Mouse (Mus musculus): ENCODE measurements around the gene Usp49. TPM values are rescaled to one million over a fixed set of nuclear protein-coding genes. Genes with fewer than 3 reads are reported as not detected.

Gene Usp49
- polyA plus RNA-seq, 1 experiment from 2014 or later = 5.0 TPM

DNA sequence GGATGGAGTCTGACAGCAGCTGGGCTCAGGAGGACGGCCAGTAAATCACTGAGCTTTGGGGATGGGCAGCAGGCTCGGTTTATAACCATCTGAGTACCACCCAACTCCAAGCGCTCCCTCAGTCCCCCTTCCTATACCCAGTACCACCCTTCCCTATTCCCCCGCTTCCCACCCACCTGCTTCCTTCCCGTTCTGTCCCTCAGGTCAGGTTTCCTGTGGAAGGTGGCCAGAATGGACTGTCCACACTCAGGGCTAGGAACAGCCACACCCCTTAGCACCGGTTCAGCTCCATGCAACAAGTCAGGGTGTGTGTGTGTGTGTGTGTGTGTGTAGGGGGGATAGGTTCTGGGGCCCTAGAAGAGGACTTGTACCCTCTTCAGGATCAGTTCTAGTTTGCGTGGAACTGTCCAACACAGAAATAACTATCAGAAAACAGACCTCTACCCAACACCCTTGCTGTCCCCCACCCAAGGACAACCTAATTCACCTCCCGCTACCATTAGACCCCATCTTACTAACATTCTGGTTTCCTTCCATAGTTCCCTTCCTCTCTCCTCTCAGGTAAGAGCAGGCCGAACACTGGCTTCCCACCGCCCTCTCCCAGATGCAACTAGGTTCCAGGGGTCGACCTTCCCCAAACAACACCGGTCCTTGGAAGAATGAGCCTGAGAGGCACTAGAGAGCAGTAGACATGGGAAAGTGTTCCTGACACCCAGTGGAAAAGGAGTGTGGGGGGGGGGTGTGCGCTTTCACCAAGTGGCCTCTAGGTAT is 63.4 kb downstream of the Usp49 start:
- Histone ChIP-seq H3K9me3 (ENCODE audit: low read depth, low read length) (no peaks in the 10 kb centered on the region), H3K36me3 (ENCODE audit: insufficient read depth) (0 out of 2 replicates have a peak, but pooled peaks cover 7% of the 10 kb centered on the region), H3K4me2 (peak overlapping the region; percentile 73), H3K9ac (peak overlapping the region; percentile 79), H3K27me3 (ENCODE audit: insufficient read depth, low read length) (no peaks in the 10 kb centered on the region), H3K4me1 (ENCODE audit: insufficient read depth) (peaks cover 3% of the 10 kb centered on the region; the same call in 1 of the 2 replicates), H3K27ac (ENCODE audit: low read depth) (no peak overlapping the region), H3K4me3 (ENCODE audit: low read depth, low read length) (peak overlapping the region; percentile 71)
- DNase-seq (no peak), ATAC-seq (ENCODE audit: insufficient read depth) (no peak)
- TF ChIP-seq CTCF (IDR thresholded peaks at IDR 0.05; ENCODE audit: low read depth) = no peak
- 31% methylated on average over 13 of the region's 13 CpGs for WGBS

GRCm38 (mm10) chr17:47694442-47694502 is 63.8 kb downstream of the Usp49 start, which contains the start of gene Gm21981:
Gm21981 (minus strand) TSS chr17:47694455.
- Histone ChIP-seq H3K9me3 (ENCODE audit: low read depth, low read length) (no peaks in the 10 kb centered on the region), H3K9ac (peak within 1 kb of the TSS; percentile 79), H3K27ac (ENCODE audit: low read depth) (peak within 1 kb of the TSS; percentile 54; the same call in 1 of the 2 replicates), H3K27me3 (ENCODE audit: insufficient read depth, low read length) (no peaks in the 10 kb centered on the region), H3K4me2 (peak within 1 kb of the TSS; percentile 73), H3K4me3 (ENCODE audit: low read depth, low read length) (peak within 1 kb of the TSS; percentile 71), H3K36me3 (ENCODE audit: insufficient read depth) (0 out of 2 replicates have a peak, but pooled peaks cover 7% of the 10 kb centered on the region), H3K4me1 (ENCODE audit: insufficient read depth) (peaks cover 3% of the 10 kb centered on the region; the same call in 1 of the 2 replicates)
- no peak for DNase-seq
- 0% methylated on average over 3 of the region's 3 CpGs for WGBS
- ATAC-seq (ENCODE audit: insufficient read depth) = no peak
- TF ChIP-seq CTCF (IDR thresholded peaks at IDR 0.05; ENCODE audit: low read depth) = no peak

GRCm38 (mm10) chr17:47694503-47695336 is 64.2 kb downstream of the Usp49 start, which contains the start of gene Prickle4:
Prickle4 (minus strand) TSS chr17:47694736.
- Histone ChIP-seq H3K9ac (peak within 1 kb of the TSS; percentile 79), H3K9me3 (ENCODE audit: low read depth, low read length) (no peaks in the 10 kb centered on the region), H3K27ac (ENCODE audit: low read depth) (peak within 1 kb of the TSS; percentile 54; the same call in 1 of the 2 replicates), H3K4me3 (ENCODE audit: low read depth, low read length) (peak within 1 kb of the TSS; percentile 71), H3K27me3 (ENCODE audit: insufficient read depth, low read length) (no peaks in the 10 kb centered on the region), H3K4me2 (peak within 1 kb of the TSS; percentile 73), H3K4me1 (ENCODE audit: insufficient read depth) (peaks cover 3% of the 10 kb centered on the region; the same call in 1 of the 2 replicates), H3K36me3 (ENCODE audit: insufficient read depth) (0 out of 2 replicates have a peak, but pooled peaks cover 7% of the 10 kb centered on the region)
- WGBS = 1% methylated on average over 77 of the region's 82 CpGs
- peak; percentile 94 for ATAC-seq (ENCODE audit: insufficient read depth)
- DNase-seq = peak; percentile 98
- TF ChIP-seq CTCF (IDR thresholded peaks at IDR 0.05; ENCODE audit: low read depth) = peak; percentile 85

- TF ChIP-seq CTCF (IDR thresholded peaks at IDR 0.05; ENCODE audit: low read depth) = no peak
- Histone ChIP-seq H3K9me3 (ENCODE audit: low read depth, low read length) (no peaks in the 10 kb centered on the region), H3K36me3 (ENCODE audit: insufficient read depth) (0 out of 2 replicates have a peak, but pooled peaks cover 7% of the 10 kb centered on the region), H3K9ac (peak overlapping the region; percentile 79), H3K4me3 (ENCODE audit: low read depth, low read length) (peak overlapping the region; percentile 71), H3K4me1 (ENCODE audit: insufficient read depth) (peaks cover 3% of the 10 kb centered on the region; the same call in 1 of the 2 replicates), H3K27ac (ENCODE audit: low read depth) (peak overlapping the region; percentile 51; the same call in 1 of the 2 replicates), H3K4me2 (peak overlapping the region; percentile 73), H3K27me3 (ENCODE audit: insufficient read depth, low read length) (no peaks in the 10 kb centered on the region)
- ATAC-seq (ENCODE audit: insufficient read depth) = no peak; the same call in 1 of the 2 replicates
- peak; percentile 42 for DNase-seq
- WGBS = 0% methylated on average over 15 of the region's 23 CpGs
Observed at GRCm38 (mm10) chr17:47695337-47695710, 64.8 kb downstream of the Usp49 start.

DNA sequence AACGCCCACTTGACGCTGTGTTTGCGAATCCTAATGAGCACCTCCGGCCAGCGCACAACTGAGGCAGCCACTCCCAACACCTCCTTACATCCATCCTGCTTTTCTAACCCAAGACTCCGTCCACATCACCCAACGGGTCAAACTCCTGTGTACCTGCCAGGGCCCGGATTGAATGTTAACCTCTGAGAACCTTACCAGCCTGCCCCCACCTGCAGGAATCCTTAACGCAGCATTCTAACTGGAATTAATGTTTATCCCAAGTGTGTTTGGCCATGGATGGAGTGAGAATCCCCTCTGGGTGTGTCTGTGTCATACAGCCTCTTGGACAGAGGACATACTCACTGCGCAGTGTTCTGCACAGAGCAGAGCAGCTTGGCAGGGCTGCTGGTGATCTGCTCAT is 67.7 kb downstream of the Usp49 start:
- Histone ChIP-seq H3K9me3 (ENCODE audit: low read depth, low read length) (no peaks in the 10 kb centered on the region), H3K36me3 (ENCODE audit: insufficient read depth) (peaks cover 15% of the 10 kb centered on the region; the same call in 1 of the 2 replicates), H3K4me2 (no peak overlapping the region), H3K9ac (no peak overlapping the region), H3K4me3 (ENCODE audit: low read depth, low read length) (no peak overlapping the region), H3K27ac (ENCODE audit: low read depth) (no peak overlapping the region), H3K4me1 (ENCODE audit: insufficient read depth) (peaks cover 3% of the 10 kb centered on the region), H3K27me3 (ENCODE audit: insufficient read depth, low read length) (no peaks in the 10 kb centered on the region)
- no peak for DNase-seq
- TF ChIP-seq CTCF (IDR thresholded peaks at IDR 0.05; ENCODE audit: low read depth) = no peak
- ATAC-seq (ENCODE audit: insufficient read depth) = no peak
- WGBS = 88% methylated on average over 10 of the region's 10 CpGs

GRCm38 (mm10) chr17:47699055-47699454 is 68.6 kb downstream of the Usp49 start:
- DNase-seq = no peak
- no peak overlapping the region for H3K4me3 ChIP-seq (ENCODE audit: low read depth, low read length)
- WGBS = 60% methylated on average over 2 of the region's 2 CpGs
- peaks cover 21% of the 10 kb centered on the region; the same call in 1 of the 2 replicates for H3K36me3 ChIP-seq (ENCODE audit: insufficient read depth)
- H3K27me3 ChIP-seq (ENCODE audit: insufficient read depth, low read length) = no peaks in the 10 kb centered on the region
- H3K27ac ChIP-seq (ENCODE audit: low read depth) = no peak overlapping the region
- H3K9me3 ChIP-seq (ENCODE audit: low read depth, low read length) = no peaks in the 10 kb centered on the region
- no peak for ATAC-seq (ENCODE audit: insufficient read depth)
- H3K9ac ChIP-seq = no peak overlapping the region
- peaks cover 2% of the 10 kb centered on the region for H3K4me1 ChIP-seq (ENCODE audit: insufficient read depth)
- H3K4me2 ChIP-seq = no peak overlapping the region
- TF ChIP-seq CTCF (IDR thresholded peaks at IDR 0.05; ENCODE audit: low read depth) = no peak

- Histone ChIP-seq H3K4me3 (ENCODE audit: low read depth, low read length) (no peak overlapping the region), H3K4me2 (peak overlapping the region; percentile 47; the same call in 1 of the 2 replicates), H3K9ac (no peak overlapping the region), H3K9me3 (ENCODE audit: low read depth, low read length) (no peaks in the 10 kb centered on the region), H3K4me1 (ENCODE audit: insufficient read depth) (no peaks in the 10 kb centered on the region; the same call in 1 of the 2 replicates), H3K27me3 (ENCODE audit: insufficient read depth, low read length) (no peaks in the 10 kb centered on the region), H3K36me3 (ENCODE audit: insufficient read depth) (peaks cover 21% of the 10 kb centered on the region; the same call in 1 of the 2 replicates), H3K27ac (ENCODE audit: low read depth) (peak overlapping the region; percentile 80)
- TF ChIP-seq CTCF (IDR thresholded peaks at IDR 0.05; ENCODE audit: low read depth) = no peak
- ATAC-seq (ENCODE audit: insufficient read depth) (no peak), DNase-seq (no peak)
- 56% methylated on average over 9 of the region's 9 CpGs for WGBS
Observed at GRCm38 (mm10) chr17:47701793-47702192, 71.3 kb downstream of the Usp49 start.
